Mouse (Mus musculus) ES-E14 (cell line): ENCODE measurements around the gene Meox1.

Source experiments
- CHD2 ChIP-seq: IDR thresholded peaks from 2 replicates; pipeline ENCODE4 v1.6.1; 2014; ENCODE audit warnings: mild to moderate bottlenecking, low read depth, low read length, inconsistent platforms
- HCFC1 ChIP-seq: IDR thresholded peaks from 2 replicates; pipeline ENCODE4 v1.6.1; 2012; ENCODE audit warnings: low read length, inconsistent platforms, borderline replicate concordance; ENCODE audit not compliant: insufficient read depth
- MAFK ChIP-seq: IDR thresholded peaks from 2 replicates; pipeline ENCODE4 v1.6.1; 2014; ENCODE audit warnings: mild to moderate bottlenecking, low read depth, low read length, inconsistent platforms; ENCODE audit not compliant: insufficient read depth
- ZC3H11A ChIP-seq: IDR thresholded peaks from 2 replicates; pipeline ENCODE4 v1.6.1; 2012; ENCODE audit warnings: low read depth, mild to moderate bottlenecking, inconsistent platforms, low read length, borderline replicate concordance
- ZNF384 ChIP-seq: IDR thresholded peaks from 2 replicates; pipeline ENCODE4 v1.6.1; 2012; ENCODE audit warnings: low read depth, low read length, inconsistent platforms

DNA sequence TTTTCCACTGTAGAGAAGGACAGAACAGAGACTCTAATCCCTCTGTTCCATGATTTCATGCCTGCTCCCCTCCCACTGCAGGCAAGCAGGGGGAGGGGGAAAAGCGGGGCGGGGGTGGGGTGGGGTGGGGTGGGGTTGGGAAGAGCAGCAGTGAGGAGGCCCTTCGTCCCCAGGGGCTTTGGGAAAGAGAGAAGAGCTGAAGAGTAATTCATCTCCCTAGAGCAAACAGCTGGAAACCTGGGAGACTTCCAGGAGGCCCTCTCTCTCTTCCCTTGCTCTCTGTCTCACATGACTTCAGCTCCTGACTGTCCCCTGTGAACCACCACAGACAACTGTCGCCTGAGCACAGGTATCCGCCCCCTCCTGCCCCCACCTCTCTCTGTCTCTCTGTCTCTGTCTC lies 35.4 kb downstream of the Meox1 start:
- no peak for TF ChIP-seq HCFC1
- no peak for TF ChIP-seq ZNF384
- TF ChIP-seq CHD2, result no peak
- TF ChIP-seq ZC3H11A, result no peak
- no peak for TF ChIP-seq MAFK
